Mouse (Mus musculus) kidney, postnatal 0 days (tissue): ENCODE results near the gene Fbrs. TPM values are rescaled to one million over a fixed set of nuclear protein-coding genes. Genes with fewer than 3 reads are reported as not detected.
A peak's percentile ranks its signal among the peaks of the same experiment; 100 is the strongest.

Source experiments
- ATAC-seq: fragments of 200-750 bp; cut with Nextera tagmentation; replicated peaks from 2 replicates; pipeline ENCODE4 v1.8.0; 2017; ENCODE audit warnings: low read depth, moderate number of reproducible peaks, moderate TSS enrichment, moderate library complexity; ENCODE audit not compliant: low FRiP score
- DNase-seq: peaks from one replicate; pipeline ENCODE4 v3.0.0-alpha.2; 2016; ENCODE audit warnings: low spot score
- H3K27ac ChIP-seq: fragments of 300-500 bp; sonication (generic); 2 replicates; pipeline ENCODE4 v1.5.1; 2014; ENCODE audit warnings: mild to moderate bottlenecking
- H3K27me3 ChIP-seq: fragments of 300-500 bp; sonication (generic); 2 replicates; pipeline ENCODE4 v1.6.1; 2014; ENCODE audit warnings: low read length, mixed read lengths; ENCODE audit not compliant: insufficient read depth
- H3K36me3 ChIP-seq: fragments of 300-500 bp; sonication (generic); 2 replicates; pipeline ENCODE4 v1.6.1; 2014; ENCODE audit warnings: low read length, mixed read lengths; ENCODE audit not compliant: insufficient read depth
- H3K4me1 ChIP-seq: fragments of 300-500 bp; sonication (generic); replicated peaks from 2 replicates; pipeline ENCODE4 v1.6.1; 2014; ENCODE audit warnings: antibody characterized with exemption, low read length, mixed read lengths; ENCODE audit not compliant: insufficient read depth
- H3K4me2 ChIP-seq: fragments of 300-500 bp; sonication (generic); 2 replicates; pipeline ENCODE4 v1.6.1; 2014; ENCODE audit warnings: mild to moderate bottlenecking, low read length, moderate library complexity, mixed read lengths
- H3K4me3 ChIP-seq: fragments of 300-500 bp; sonication (generic); replicated peaks from 2 replicates; pipeline ENCODE4 v1.5.1; 2014; ENCODE audit warnings: low read depth, low read length
- H3K9ac ChIP-seq: fragments of 300-500 bp; sonication (generic); 2 replicates; pipeline ENCODE4 v1.6.1; 2014; ENCODE audit warnings: low read depth, low read length
- H3K9me3 ChIP-seq: fragments of 300-500 bp; sonication (generic); replicated peaks from 2 replicates; pipeline ENCODE4 v1.6.1; 2016; ENCODE audit warnings: low read length, inconsistent platforms, mixed read lengths
- CTCF ChIP-seq: IDR thresholded peaks from 2 replicates; pipeline ENCODE4 v1.5.1; 2016; ENCODE audit warnings: antibody characterized with exemption, low read depth, mild to moderate bottlenecking, moderate library complexity
- WGBS: fragments of 180-500 bp; shearing (Covaris S2); extraction: QIAGEN DNeasy Blood & Tissue Kit; methylation state at CpG from one replicate; pipeline ENCODE4 v1.1.7; 2014; 5-methylcytosine and 5-hydroxymethylcytosine counted together
- polyA plus RNA-seq: library from polyadenylated mRNA; unstranded; fragments of >200 nt; fragmentation: Nextera tagmentation; extraction: Ambion mirVana; gene quantifications from 2 replicates; pipeline ENCODE4 v1.2.1, GENCODE M21; 2015

Fbrs gene
- polyA plus RNA-seq, 1 experiment from 2014 or later, result 8.7 TPM

DNA sequence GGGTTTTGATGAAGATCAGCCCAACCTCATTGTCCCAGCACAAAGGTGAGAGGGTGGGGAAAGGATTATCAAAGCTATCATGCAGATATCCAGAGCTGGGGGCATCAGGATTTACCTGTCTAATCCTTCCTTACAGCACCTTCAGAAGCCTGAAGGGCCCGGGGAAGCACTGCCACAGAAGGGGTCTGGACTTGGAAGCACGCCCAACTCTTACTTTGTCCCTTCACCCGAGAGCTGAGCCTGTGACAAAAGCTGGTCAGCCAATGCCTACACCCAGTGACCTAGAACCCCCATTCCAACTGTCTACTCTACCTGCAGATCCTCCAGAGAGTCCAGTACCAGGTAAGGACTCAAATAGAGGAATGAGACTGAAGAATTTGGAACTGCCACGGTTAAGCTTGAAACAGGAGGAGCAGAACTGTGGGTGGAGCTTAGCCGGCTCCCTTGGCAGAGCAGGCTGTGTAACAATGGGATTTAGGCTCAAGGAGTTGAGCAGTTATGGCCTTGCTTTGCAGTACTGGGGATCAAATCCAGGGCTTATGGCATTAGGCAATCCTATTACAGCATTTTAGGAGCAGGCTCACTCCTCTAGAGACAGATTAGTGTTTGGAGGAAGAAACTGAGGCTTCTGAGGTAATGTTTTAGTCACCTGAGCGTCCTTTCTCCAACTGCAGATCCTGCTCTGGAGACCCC, 4.5 kb upstream of the Fbrs start:
- peaks cover 11% of the 10 kb centered on the region; the same call in 1 of the 2 replicates for H3K4me1 ChIP-seq
- no peak for DNase-seq
- H3K27me3 ChIP-seq, result no peaks in the 10 kb centered on the region
- whole genome bisulfite sequencing, result 73% methylated on average over 6 of the region's 6 CpGs
- no peak overlapping the region for H3K9ac ChIP-seq
- TF ChIP-seq CTCF, result no peak
- peaks cover 24% of the 10 kb centered on the region; the same call in 1 of the 2 replicates for H3K36me3 ChIP-seq
- no peak for ATAC-seq
- H3K27ac ChIP-seq, result no peak overlapping the region
- H3K4me2 ChIP-seq, result no peak overlapping the region
- H3K9me3 ChIP-seq, result no peaks in the 10 kb centered on the region
- H3K4me3 ChIP-seq, result no peak overlapping the region

GRCm38 (mm10) chr7:127475186-127475740, 3.7 kb upstream of the Fbrs start:
- Histone ChIP-seq H3K4me3 (no peak overlapping the region), H3K27me3 (no peaks in the 10 kb centered on the region), H3K9me3 (no peaks in the 10 kb centered on the region), H3K9ac (no peak overlapping the region), H3K36me3 (peaks cover 24% of the 10 kb centered on the region; the same call in 1 of the 2 replicates), H3K4me1 (peaks cover 13% of the 10 kb centered on the region), H3K4me2 (no peak overlapping the region), H3K27ac (no peak overlapping the region)
- no peak for TF ChIP-seq CTCF
- DNase-seq (no peak), ATAC-seq (no peak)
- WGBS, result 92% methylated on average over 11 of the region's 11 CpGs

DNA sequence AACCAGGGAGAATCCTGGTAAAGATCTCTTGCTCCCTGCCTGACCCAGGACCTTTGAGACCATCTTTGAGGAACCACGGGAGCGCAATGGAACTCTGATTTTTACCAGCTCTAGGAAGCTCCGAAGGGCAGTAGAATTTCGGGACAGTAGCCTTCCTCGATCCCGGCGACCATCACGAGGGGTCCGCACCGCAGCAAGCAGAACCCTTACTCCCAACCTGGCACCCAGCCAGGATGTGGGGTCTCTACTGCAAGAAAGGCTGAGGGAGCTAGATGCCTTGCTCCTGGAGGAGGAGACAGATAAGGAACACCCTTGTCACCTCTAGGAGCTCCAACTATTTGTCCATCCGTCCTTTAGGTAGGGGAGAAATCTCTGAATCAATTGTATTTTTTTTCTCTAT, 2.7 kb upstream of the Fbrs start:
- 95% methylated on average over 11 of the region's 11 CpGs for WGBS
- no peak for TF ChIP-seq CTCF

GRCm38 (mm10) chr7:127476855-127477254, 2.1 kb upstream of the Fbrs start:
- WGBS, result 66% methylated on average over 4 of the region's 4 CpGs
- peak overlapping the region; percentile 98; the same call in 1 of the 2 replicates for H3K27ac ChIP-seq

More for the DNA sequence above, 2.7 kb upstream of the Fbrs start:
- ATAC-seq (no peak), DNase-seq (no peak)
- H3K36me3 ChIP-seq, result peaks cover 24% of the 10 kb centered on the region; the same call in 1 of the 2 replicates
- H3K27ac ChIP-seq, result no peak overlapping the region
- no peak overlapping the region for H3K9ac ChIP-seq
- H3K4me1 ChIP-seq, result peaks cover 17% of the 10 kb centered on the region
- no peaks in the 10 kb centered on the region for H3K27me3 ChIP-seq
- H3K4me2 ChIP-seq, result no peak overlapping the region
- no peak overlapping the region for H3K4me3 ChIP-seq
- H3K9me3 ChIP-seq, result no peaks in the 10 kb centered on the region

DNA sequence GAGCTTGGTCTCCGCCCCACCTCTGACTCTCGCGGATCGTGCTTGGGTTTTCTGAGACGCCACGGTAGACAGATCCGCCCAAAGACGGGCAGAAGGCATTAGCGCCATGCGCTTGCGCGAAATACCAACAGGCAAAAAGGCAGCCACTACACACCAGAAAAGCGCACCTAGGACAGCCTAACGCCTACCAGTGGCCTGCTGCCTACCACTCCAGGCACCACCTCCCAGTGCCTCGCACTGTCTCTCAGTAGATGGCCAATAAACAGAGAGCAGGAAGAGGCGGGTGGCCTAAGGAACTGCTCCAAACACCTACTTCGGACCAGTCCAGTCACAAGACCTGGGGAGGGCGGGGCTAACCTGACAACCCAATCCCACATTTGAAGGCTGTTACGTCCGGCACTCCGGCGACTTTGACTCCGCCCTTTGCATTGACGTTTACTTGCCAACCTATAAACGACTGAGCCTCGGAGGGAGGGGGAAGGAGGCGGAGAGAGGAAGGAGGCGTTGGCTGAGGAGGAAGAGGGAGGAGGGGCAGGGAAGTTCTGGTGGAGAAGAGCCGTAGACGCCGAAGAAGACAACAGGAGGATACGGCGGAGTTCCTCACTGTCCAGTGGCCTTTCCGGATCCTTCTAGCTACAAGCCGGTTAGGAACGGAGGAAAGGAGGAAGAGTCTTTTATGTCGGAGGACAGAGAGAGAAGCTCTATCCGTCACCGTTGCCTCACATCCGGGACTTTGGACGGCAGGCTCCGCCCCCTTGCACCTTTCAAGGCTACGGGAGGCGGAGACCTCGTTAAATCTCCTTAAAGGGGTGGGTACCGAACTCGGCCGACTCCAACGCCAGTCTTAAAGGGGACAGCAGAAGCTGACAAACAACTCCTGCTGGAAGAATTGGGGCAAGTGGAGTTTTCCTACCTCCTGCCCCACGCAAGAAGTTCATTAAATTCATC, 1.0 kb upstream of the Fbrs start:
- peak overlapping the region; percentile 98 for H3K4me3 ChIP-seq
- H3K4me1 ChIP-seq, result peaks cover 10% of the 10 kb centered on the region; the same call in 1 of the 2 replicates
- DNase-seq (peak; percentile 100), ATAC-seq (peak; percentile 94)
- under 1% methylated on average over 50 of the region's 50 CpGs for WGBS
- H3K36me3 ChIP-seq, result peaks cover 30% of the 10 kb centered on the region; the same call in 1 of the 2 replicates
- H3K27me3 ChIP-seq, result no peaks in the 10 kb centered on the region
- peak overlapping the region; percentile 78 for H3K4me2 ChIP-seq
- peak; percentile 29; the same call in 1 of the 2 replicates for TF ChIP-seq CTCF
- peak overlapping the region; percentile 96 for H3K9ac ChIP-seq
- H3K27ac ChIP-seq, result peak overlapping the region; percentile 98
- no peaks in the 10 kb centered on the region for H3K9me3 ChIP-seq

More at GRCm38 (mm10) chr7:127476855-127477254, 2.1 kb upstream of the Fbrs start:
- no peaks in the 10 kb centered on the region for H3K9me3 ChIP-seq
- peaks cover 24% of the 10 kb centered on the region; the same call in 1 of the 2 replicates for H3K36me3 ChIP-seq
- no peak for TF ChIP-seq CTCF
- ATAC-seq (no peak), DNase-seq (no peak)
- H3K27me3 ChIP-seq, result no peaks in the 10 kb centered on the region
- peak overlapping the region; percentile 78 for H3K4me2 ChIP-seq
- H3K4me1 ChIP-seq, result peaks cover 17% of the 10 kb centered on the region
- H3K9ac ChIP-seq, result peak overlapping the region; percentile 96; the same call in 1 of the 2 replicates
- peak overlapping the region; percentile 98 for H3K4me3 ChIP-seq
